Mouse (Mus musculus): ENCODE measurements around the gene Rpl13a. TPM values are rescaled to one million over a fixed set of nuclear protein-coding genes. Genes with fewer than 3 reads are reported as not detected.

Gene Rpl13a
- polyA plus RNA-seq, 1 experiment from 2014 or later, result 1,418 TPM

DNA sequence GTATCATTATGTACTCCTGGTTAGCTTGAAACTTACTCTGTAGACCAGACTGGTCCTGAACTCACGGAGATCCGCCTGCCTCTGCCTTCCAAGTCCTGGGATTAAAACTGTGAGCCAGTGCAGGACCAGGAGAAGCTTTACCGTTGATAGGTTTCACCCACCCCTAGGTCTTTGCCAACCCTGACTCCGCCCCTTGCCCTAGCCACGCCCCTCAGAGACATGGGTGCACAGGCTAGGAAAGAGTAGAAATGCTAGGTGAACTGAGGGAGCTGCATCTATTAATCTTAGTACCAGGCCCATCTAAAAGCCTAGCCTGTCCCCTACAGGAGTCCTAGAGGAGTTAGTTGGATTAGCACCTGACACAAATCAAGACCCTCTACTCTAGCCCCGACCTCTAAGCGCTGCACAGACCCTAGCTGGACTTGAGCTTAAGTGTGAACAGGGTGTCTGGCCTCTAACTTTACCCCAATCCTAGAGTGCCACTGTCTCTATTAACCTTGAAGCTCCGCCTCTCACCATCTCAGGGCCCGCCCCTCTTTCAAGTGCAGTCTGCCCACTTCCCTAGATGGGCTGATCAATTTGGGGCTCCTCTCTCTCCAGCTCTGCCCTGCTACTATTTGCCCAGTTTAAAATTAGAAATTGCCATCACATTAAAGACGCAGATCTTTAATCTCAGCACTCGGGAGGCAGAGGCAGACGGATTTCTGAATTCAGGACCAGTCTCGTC, 38.1 kb downstream of the Rpl13a start:
- Histone ChIP-seq H3K4me1 (ENCODE audit: control insufficient read depth, insufficient read depth, low read length) (no peaks in the 10 kb centered on the region), H3K36me3 (replicated peaks; ENCODE audit: control insufficient read depth, insufficient read depth, low read depth, low read length) (peaks cover 12% of the 10 kb centered on the region), H3K27ac (replicated peaks; ENCODE audit: low read depth, low read length) (no peak overlapping the region), H3K27me3 (ENCODE audit: control insufficient read depth, insufficient read depth, low read length) (no peaks in the 10 kb centered on the region), H3K9ac (replicated peaks; ENCODE audit: low read length) (no peak overlapping the region), H3K4me3 (ENCODE audit: low read depth, low read length) (peak overlapping the region; percentile 56; the same call in 1 of the 2 replicates), H3K9me3 (replicated peaks; ENCODE audit: control insufficient read depth, low read length) (no peaks in the 10 kb centered on the region), H3K4me2 (ENCODE audit: low read depth, low read length) (peak overlapping the region; percentile 58)
- DNase-seq (ENCODE audit: low spot score) (no peak), ATAC-seq (replicated peaks; ENCODE audit: insufficient number of reproducible peaks, low FRiP score, low TSS enrichment, low read depth) (no peak)
- 80% methylated on average over 13 of the region's 13 CpGs for WGBS

DNA sequence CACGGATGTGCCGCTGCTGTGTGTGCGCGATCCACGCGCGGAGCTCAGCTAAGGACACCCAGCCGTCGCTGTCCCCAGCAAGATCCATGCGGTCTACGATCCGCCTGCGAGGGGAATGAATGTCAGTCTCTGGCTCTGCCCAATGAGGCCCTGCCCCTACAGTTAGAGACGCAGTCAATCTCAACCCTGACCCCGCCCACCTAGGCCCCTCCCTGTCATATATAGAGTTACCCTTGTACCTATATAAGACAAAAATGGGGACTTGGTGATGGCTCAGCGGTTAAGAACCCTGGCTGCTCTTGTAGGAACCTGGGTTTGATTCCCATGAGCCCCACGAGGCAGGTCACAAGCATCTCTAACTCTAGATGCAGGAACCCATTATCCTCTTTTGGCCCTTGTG, 40.0 kb downstream of the Rpl13a start:
- Histone ChIP-seq H3K36me3 (replicated peaks; ENCODE audit: control insufficient read depth, insufficient read depth, low read depth, low read length) (peaks cover 15% of the 10 kb centered on the region), H3K4me1 (ENCODE audit: control insufficient read depth, insufficient read depth, low read length) (no peaks in the 10 kb centered on the region), H3K9ac (replicated peaks; ENCODE audit: low read length) (no peak overlapping the region), H3K27me3 (ENCODE audit: control insufficient read depth, insufficient read depth, low read length) (no peaks in the 10 kb centered on the region), H3K4me2 (ENCODE audit: low read depth, low read length) (no peak overlapping the region), H3K9me3 (replicated peaks; ENCODE audit: control insufficient read depth, low read length) (no peaks in the 10 kb centered on the region), H3K4me3 (ENCODE audit: low read depth, low read length) (no peak overlapping the region), H3K27ac (replicated peaks; ENCODE audit: low read depth, low read length) (no peak overlapping the region)
- WGBS, result 94% methylated on average over 17 of the region's 17 CpGs
- DNase-seq (ENCODE audit: low spot score), result no peak
- ATAC-seq (replicated peaks; ENCODE audit: insufficient number of reproducible peaks, low FRiP score, low TSS enrichment, low read depth), result no peak

DNA sequence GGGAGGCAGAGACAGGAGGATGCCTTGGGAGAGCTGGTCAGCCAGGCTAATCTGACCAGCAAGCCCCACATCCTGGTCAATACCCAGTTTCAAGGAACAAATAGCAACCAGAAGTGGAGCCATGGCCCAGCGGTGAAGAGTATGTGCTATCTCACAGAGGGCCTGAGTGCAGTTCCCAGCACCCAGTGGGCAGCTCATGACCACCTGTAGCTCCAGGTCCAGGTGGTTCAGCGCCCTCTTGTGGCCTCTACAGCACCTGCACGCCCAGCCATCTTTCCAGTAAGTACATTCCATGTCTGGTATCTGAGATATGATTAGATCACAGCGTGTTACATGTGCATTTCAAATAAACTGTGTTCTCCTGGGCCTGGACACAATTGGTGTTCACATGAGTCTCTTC, 42.5 kb downstream of the Rpl13a start:
- Histone ChIP-seq H3K4me1 (ENCODE audit: control insufficient read depth, insufficient read depth, low read length) (no peaks in the 10 kb centered on the region), H3K9me3 (replicated peaks; ENCODE audit: control insufficient read depth, low read length) (no peaks in the 10 kb centered on the region), H3K27me3 (ENCODE audit: control insufficient read depth, insufficient read depth, low read length) (no peaks in the 10 kb centered on the region), H3K36me3 (replicated peaks; ENCODE audit: control insufficient read depth, insufficient read depth, low read depth, low read length) (peaks cover 20% of the 10 kb centered on the region), H3K9ac (replicated peaks; ENCODE audit: low read length) (no peak overlapping the region), H3K4me2 (ENCODE audit: low read depth, low read length) (no peak overlapping the region), H3K4me3 (ENCODE audit: low read depth, low read length) (no peak overlapping the region), H3K27ac (replicated peaks; ENCODE audit: low read depth, low read length) (no peak overlapping the region)
- no peak for ATAC-seq (replicated peaks; ENCODE audit: insufficient number of reproducible peaks, low FRiP score, low TSS enrichment, low read depth)
- DNase-seq (ENCODE audit: low spot score), result no peak
- WGBS, result 84% methylated on average over 4 of the region's 4 CpGs

DNA sequence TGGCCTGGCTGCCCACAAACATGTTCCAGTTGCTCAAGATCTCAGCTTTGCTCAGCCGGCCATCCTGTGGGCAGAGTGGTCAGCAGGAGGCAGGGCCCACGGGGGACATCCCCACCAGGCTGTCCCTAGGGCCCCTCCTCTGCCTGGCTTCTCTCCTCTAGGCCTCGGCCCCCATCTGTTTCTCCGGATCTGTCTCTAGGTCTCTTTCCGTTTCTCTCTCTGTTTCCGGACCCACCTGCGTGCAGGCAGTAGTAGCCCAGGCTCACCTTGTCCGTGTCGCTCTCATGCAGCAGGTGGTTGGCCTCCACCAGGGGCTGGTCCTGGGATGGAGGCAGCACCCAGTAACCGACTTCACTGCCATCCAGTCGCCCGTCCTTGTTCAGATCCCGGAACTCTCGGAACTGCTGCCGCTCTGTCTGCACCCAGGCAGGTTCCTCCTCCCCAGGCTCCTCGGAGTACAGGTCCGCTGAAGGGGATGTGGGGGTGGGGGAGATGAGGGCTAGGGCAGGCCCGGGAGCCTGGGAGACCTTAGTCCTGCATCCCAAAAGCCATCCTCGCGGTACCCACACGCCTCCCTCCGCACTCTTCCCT, 45.2 kb downstream of the Rpl13a start:
- peaks cover 20% of the 10 kb centered on the region for H3K36me3 ChIP-seq (replicated peaks; ENCODE audit: control insufficient read depth, insufficient read depth, low read depth, low read length)
- no peak overlapping the region for H3K27ac ChIP-seq (replicated peaks; ENCODE audit: low read depth, low read length)
- H3K9ac ChIP-seq (replicated peaks; ENCODE audit: low read length), result no peak overlapping the region
- ATAC-seq (replicated peaks; ENCODE audit: insufficient number of reproducible peaks, low FRiP score, low TSS enrichment, low read depth) (no peak), DNase-seq (ENCODE audit: low spot score) (no peak)
- no peak overlapping the region for H3K4me2 ChIP-seq (ENCODE audit: low read depth, low read length)
- no peak overlapping the region for H3K4me3 ChIP-seq (ENCODE audit: low read depth, low read length)
- no peaks in the 10 kb centered on the region for H3K4me1 ChIP-seq (ENCODE audit: control insufficient read depth, insufficient read depth, low read length)
- no peaks in the 10 kb centered on the region for H3K27me3 ChIP-seq (ENCODE audit: control insufficient read depth, insufficient read depth, low read length)
- no peaks in the 10 kb centered on the region for H3K9me3 ChIP-seq (replicated peaks; ENCODE audit: control insufficient read depth, low read length)
- 81% methylated on average over 22 of the region's 22 CpGs for WGBS

DNA sequence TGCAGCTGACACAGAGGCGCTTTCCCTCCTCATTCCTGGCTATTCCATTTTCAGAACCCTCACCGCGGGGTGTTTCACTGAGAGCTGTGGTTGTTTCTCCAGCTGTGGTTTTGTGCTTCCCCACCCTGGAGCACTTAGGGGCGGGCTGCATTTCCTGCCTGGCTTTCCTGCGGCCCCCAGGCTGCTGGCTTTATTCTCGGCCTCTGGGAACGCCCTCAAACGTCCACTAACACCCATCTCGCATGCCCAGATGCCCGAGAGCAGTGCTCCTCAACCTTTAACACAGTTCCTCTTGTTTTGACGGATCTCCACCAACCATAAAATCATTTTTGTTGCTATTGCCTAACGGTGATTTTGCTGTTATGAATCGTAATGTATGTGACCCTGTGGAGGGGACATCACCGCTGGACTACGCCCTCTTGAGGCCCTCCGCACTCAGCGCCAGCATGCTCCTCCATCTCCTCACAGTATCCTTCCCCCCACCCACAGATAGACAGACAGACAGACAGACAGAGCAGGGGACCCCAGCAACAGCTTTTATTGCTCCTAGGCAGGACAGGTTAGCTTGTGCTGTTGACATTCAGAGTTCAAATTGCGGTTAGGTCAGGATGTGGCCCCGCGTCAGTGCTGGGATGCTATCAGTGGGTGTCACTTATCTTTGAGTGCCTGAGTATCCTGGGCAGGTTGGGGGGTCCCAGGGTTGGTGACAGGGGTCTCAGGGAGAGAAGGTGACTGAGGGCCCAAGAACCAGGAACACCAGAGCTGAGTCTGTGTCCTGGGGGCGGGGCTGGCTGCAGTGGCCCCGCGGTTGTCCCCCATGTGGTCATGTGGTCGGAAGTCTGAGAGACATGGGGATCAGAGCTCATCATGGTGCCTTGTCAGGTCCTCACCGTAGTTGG, 45.9 kb downstream of the Rpl13a start:
- Histone ChIP-seq H3K9ac (replicated peaks; ENCODE audit: low read length) (no peak overlapping the region), H3K4me2 (ENCODE audit: low read depth, low read length) (no peak overlapping the region), H3K27me3 (ENCODE audit: control insufficient read depth, insufficient read depth, low read length) (no peaks in the 10 kb centered on the region), H3K4me1 (ENCODE audit: control insufficient read depth, insufficient read depth, low read length) (no peaks in the 10 kb centered on the region), H3K9me3 (replicated peaks; ENCODE audit: control insufficient read depth, low read length) (no peaks in the 10 kb centered on the region), H3K4me3 (ENCODE audit: low read depth, low read length) (no peak overlapping the region), H3K36me3 (replicated peaks; ENCODE audit: control insufficient read depth, insufficient read depth, low read depth, low read length) (peaks cover 20% of the 10 kb centered on the region), H3K27ac (replicated peaks; ENCODE audit: low read depth, low read length) (0 out of 2 replicates have a peak overlapping the region, but pooled peaks have one; percentile 20)
- DNase-seq (ENCODE audit: low spot score) (no peak), ATAC-seq (replicated peaks; ENCODE audit: insufficient number of reproducible peaks, low FRiP score, low TSS enrichment, low read depth) (no peak)
- whole genome bisulfite sequencing, result 63% methylated on average over 25 of the region's 25 CpGs

DNA sequence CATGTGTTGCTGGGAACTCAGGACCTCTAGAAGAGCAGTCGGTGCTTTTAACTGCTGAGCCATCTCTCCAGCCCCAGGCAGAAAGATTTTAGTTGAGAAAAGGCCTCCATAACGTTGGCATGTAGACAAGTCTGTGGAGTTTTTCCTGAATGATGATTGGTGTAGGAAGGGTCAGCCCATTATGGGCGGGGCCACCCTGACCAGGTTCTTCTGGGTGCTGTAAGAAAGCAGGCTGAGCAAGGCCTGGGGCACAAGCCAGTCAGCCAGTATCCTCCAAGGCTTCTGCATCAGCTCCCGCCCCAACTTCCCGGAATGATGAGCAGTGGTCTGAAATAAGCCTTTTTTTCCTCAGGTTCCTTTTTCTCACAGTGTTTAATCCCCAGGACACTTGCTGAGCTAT, 47.5 kb downstream of the Rpl13a start:
- Histone ChIP-seq H3K4me2 (ENCODE audit: low read depth, low read length) (no peak overlapping the region), H3K9me3 (replicated peaks; ENCODE audit: control insufficient read depth, low read length) (no peaks in the 10 kb centered on the region), H3K27me3 (ENCODE audit: control insufficient read depth, insufficient read depth, low read length) (no peaks in the 10 kb centered on the region), H3K4me3 (ENCODE audit: low read depth, low read length) (no peak overlapping the region), H3K36me3 (replicated peaks; ENCODE audit: control insufficient read depth, insufficient read depth, low read depth, low read length) (peaks cover 9% of the 10 kb centered on the region), H3K4me1 (ENCODE audit: control insufficient read depth, insufficient read depth, low read length) (no peaks in the 10 kb centered on the region), H3K27ac (replicated peaks; ENCODE audit: low read depth, low read length) (no peak overlapping the region; the same call in 1 of the 2 replicates), H3K9ac (replicated peaks; ENCODE audit: low read length) (no peak overlapping the region)
- no peak for ATAC-seq (replicated peaks; ENCODE audit: insufficient number of reproducible peaks, low FRiP score, low TSS enrichment, low read depth)
- DNase-seq (ENCODE audit: low spot score), result no peak
- 38% methylated on average over 5 of the region's 5 CpGs for WGBS

DNA sequence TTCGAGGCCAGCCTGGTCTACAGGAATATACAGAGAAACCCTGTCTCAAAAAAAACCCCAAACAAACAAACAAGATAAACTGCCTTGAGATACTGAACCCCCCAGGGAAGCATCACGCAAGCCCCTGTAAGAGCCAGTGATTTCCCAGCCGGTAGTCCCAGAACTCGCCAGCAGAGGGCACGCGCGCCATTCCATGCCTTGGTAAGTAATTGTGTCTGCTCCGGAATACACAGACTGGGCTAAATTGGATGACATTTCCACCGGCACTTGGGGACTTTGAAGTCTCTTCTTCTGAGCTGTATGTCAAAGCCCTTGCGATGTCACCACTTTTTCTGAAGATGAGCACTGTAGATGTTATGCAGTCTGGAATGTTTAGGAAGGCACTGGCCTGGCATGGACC, 48.7 kb downstream of the Rpl13a start:
- WGBS, result 2% methylated on average over 10 of the region's 10 CpGs
- Histone ChIP-seq H3K4me3 (ENCODE audit: low read depth, low read length) (no peak overlapping the region), H3K36me3 (replicated peaks; ENCODE audit: control insufficient read depth, insufficient read depth, low read depth, low read length) (peaks cover 8% of the 10 kb centered on the region)

More for the DNA sequence above, 48.7 kb downstream of the Rpl13a start:
- H3K27ac ChIP-seq (replicated peaks; ENCODE audit: low read depth, low read length), result no peak overlapping the region
- DNase-seq (ENCODE audit: low spot score) (peak; percentile 94), ATAC-seq (replicated peaks; ENCODE audit: insufficient number of reproducible peaks, low FRiP score, low TSS enrichment, low read depth) (no peak)
- H3K9me3 ChIP-seq (replicated peaks; ENCODE audit: control insufficient read depth, low read length), result no peaks in the 10 kb centered on the region
- H3K27me3 ChIP-seq (ENCODE audit: control insufficient read depth, insufficient read depth, low read length), result no peaks in the 10 kb centered on the region
- no peaks in the 10 kb centered on the region for H3K4me1 ChIP-seq (ENCODE audit: control insufficient read depth, insufficient read depth, low read length)
- no peak overlapping the region for H3K9ac ChIP-seq (replicated peaks; ENCODE audit: low read length)
- H3K4me2 ChIP-seq (ENCODE audit: low read depth, low read length), result no peak overlapping the region

Measured in embryonic facial prominence, embryonic 11.5 days (tissue).